Mouse (Mus musculus) 3T3-L1 (cell line): ENCODE measurements around the gene Mphosph9.

ENCODE experiments used
- DNase-seq: peaks from one replicate; pipeline ENCODE4 v3.0.0-alpha.2; 2015; ENCODE audit warnings: low read depth, low spot score

Mphosph9 gene

GRCm38 (mm10) chr5:124342897-124343296 lies 15.1 kb upstream of the Mphosph9 start:
- no peak for DNase-seq

- peak; percentile 87 for DNase-seq
Observed at GRCm38 (mm10) chr5:124341753-124342339, 14.1 kb upstream of the Mphosph9 start.

- no peak for DNase-seq
Observed at GRCm38 (mm10) chr5:124338791-124339190, 11.0 kb upstream of the Mphosph9 start.

GRCm38 (mm10) chr5:124337909-124338308 lies 10.1 kb upstream of the Mphosph9 start:
- no peak for DNase-seq

GRCm38 (mm10) chr5:124337103-124337502 lies 9.3 kb upstream of the Mphosph9 start:
- DNase-seq = no peak

GRCm38 (mm10) chr5:124334392-124334791 lies 6.6 kb upstream of the Mphosph9 start:
- no peak for DNase-seq

- no peak for DNase-seq
Observed at GRCm38 (mm10) chr5:124330086-124330485, 2.3 kb upstream of the Mphosph9 start.

GRCm38 (mm10) chr5:124326829-124327228 lies 943 bp downstream of the Mphosph9 start:
- peak; percentile 36 for DNase-seq

GRCm38 (mm10) chr5:124317648-124318047 lies 10.1 kb downstream of the Mphosph9 start:
- DNase-seq = no peak

- DNase-seq = no peak
Observed at GRCm38 (mm10) chr5:124315941-124316340, 11.8 kb downstream of the Mphosph9 start.

- no peak for DNase-seq
Observed at GRCm38 (mm10) chr5:124315498-124315897, 12.3 kb downstream of the Mphosph9 start.

- DNase-seq = peak; percentile 53
Observed at GRCm38 (mm10) chr5:124310091-124310490, 17.7 kb downstream of the Mphosph9 start.

GRCm38 (mm10) chr5:124309155-124309554 lies 18.6 kb downstream of the Mphosph9 start:
- DNase-seq = no peak

GRCm38 (mm10) chr5:124302853-124303252 lies 24.9 kb downstream of the Mphosph9 start:
- peak; percentile 90 for DNase-seq

- no peak for DNase-seq
Observed at GRCm38 (mm10) chr5:124300132-124300531, 27.6 kb downstream of the Mphosph9 start.

- peak; percentile 37 for DNase-seq
Observed at GRCm38 (mm10) chr5:124299307-124299706, 28.5 kb downstream of the Mphosph9 start.

GRCm38 (mm10) chr5:124296475-124296874 lies 31.3 kb downstream of the Mphosph9 start:
- no peak for DNase-seq

GRCm38 (mm10) chr5:124293967-124294366 lies 33.8 kb downstream of the Mphosph9 start:
- no peak for DNase-seq

- peak; percentile 18 for DNase-seq
Observed at GRCm38 (mm10) chr5:124290216-124290615, 37.6 kb downstream of the Mphosph9 start.

- DNase-seq = no peak
Observed at GRCm38 (mm10) chr5:124287616-124288247, 40.0 kb downstream of the Mphosph9 start.

GRCm38 (mm10) chr5:124284330-124284729 lies 43.4 kb downstream of the Mphosph9 start:
- DNase-seq = peak; percentile 43

GRCm38 (mm10) chr5:124282854-124283253 lies 44.9 kb downstream of the Mphosph9 start:
- DNase-seq = no peak

- no peak for DNase-seq
Observed at GRCm38 (mm10) chr5:124270226-124270625, 57.5 kb downstream of the Mphosph9 start.
